Mouse (Mus musculus): ENCODE measurements around the gene Dnah8. TPM values are rescaled to one million over a fixed set of nuclear protein-coding genes. Genes with fewer than 3 reads are reported as not detected.

The Dnah8 gene
- total RNA-seq, 2 experiments from 2014 or later, result 0.60 to 0.93 TPM

Other genes starting within 250 kb of the Dnah8 start
- 10 to 100 TPM; 52.2 to 81.3 TPM for gene Btbd9, start 47.9 kb upstream of the Dnah8 start, total RNA-seq (2021)
- gene Glo1, start 2.5 kb downstream of the Dnah8 start, total RNA-seq (2021), result 100 to 1,000 TPM; 131 to 145 TPM